In the genomic region with DNA sequence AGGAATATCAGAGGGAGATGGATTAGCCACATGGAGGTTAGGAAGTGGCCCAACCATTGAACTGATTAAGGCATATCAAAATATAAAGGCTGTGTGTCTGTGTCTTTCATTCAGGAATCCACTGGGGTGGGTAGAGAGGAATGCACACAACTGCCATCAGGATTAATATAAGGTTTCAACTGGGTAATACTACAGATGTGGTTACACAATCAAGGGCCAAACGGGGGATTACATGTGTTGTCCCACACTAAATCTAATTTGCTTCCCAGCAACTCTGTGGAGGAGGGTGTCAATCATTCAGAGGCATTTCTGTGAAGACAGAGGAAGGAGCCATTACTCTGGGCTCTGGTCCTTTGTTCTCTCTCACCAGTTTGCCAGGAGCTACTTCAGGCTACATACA, we compare ENCODE assay signal across 16 mouse cellular contexts.
"Had no signal": no experiment of that assay in that cellular context is flagged by ENCODE, and none has a peak within 500 bp of the region (broad histone marks: within the 10 kb centered on the region; RNA-seq: fewer than 3 reads in every experiment).

No protein-coding gene starts in this region.

- H3K27ac ChIP-seq: neural tube, embryonic 13.5 days; neural tube, embryonic 15.5 days; stomach, embryonic 15.5 days; stomach, postnatal 0 days had no signal

- DNase-seq: retina, postnatal 1 day; right cerebral cortex, adult 18-20 months; right cerebral cortex, postnatal 14 days; right cerebral cortex, postnatal 25 days; right cerebral cortex, postnatal 4 days; spleen, adult 18-20 months; thymus, adult 18-20 months; thymus, adult 2 months; thymus, postnatal 14 days; thymus, postnatal 25 days; thymus, postnatal 36 days; thymus, postnatal 4 days had no signal

- H3K4me3 ChIP-seq: neural tube, embryonic 13.5 days; neural tube, embryonic 15.5 days; stomach, embryonic 15.5 days had no signal

- H3K9ac ChIP-seq: neural tube, embryonic 13.5 days; neural tube, embryonic 15.5 days; stomach, embryonic 15.5 days had no signal

- H3K4me2 ChIP-seq: neural tube, embryonic 13.5 days; neural tube, embryonic 15.5 days; stomach, embryonic 15.5 days had no signal

- H3K27me3 ChIP-seq: neural tube, embryonic 13.5 days; neural tube, embryonic 15.5 days; stomach, embryonic 15.5 days had no signal

- H3K4me1 ChIP-seq: neural tube, embryonic 13.5 days; neural tube, embryonic 15.5 days; stomach, embryonic 15.5 days had no signal

- H3K9me3 ChIP-seq: neural tube, embryonic 13.5 days; neural tube, embryonic 15.5 days; stomach, embryonic 15.5 days had no signal

- H3K36me3 ChIP-seq: neural tube, embryonic 13.5 days; neural tube, embryonic 15.5 days; stomach, embryonic 15.5 days had no signal
